Mouse (Mus musculus) CH12.LX (cell line): Measurements from ENCODE around the gene Gm49383. TPM values are rescaled to one million over a fixed set of nuclear protein-coding genes. Genes with fewer than 3 reads are reported as not detected.

Source experiments
- DNase-seq: peaks from one replicate; pipeline ENCODE4 v3.0.0-alpha.2; 2013; ENCODE audit errors: extremely low read depth
- H3K27ac ChIP-seq: 2 replicates; pipeline ENCODE4 v1.5.1; 2012; ENCODE audit warnings: low read depth, mild to moderate bottlenecking, control low read depth, moderate library complexity; ENCODE audit not compliant: insufficient read depth
- H3K27me3 ChIP-seq: replicated peaks from 2 replicates; pipeline ENCODE3; 2012; ENCODE audit warnings: inconsistent platforms
- H3K36me3 ChIP-seq, 2 experiments: replicated peaks in 1 of 2; 2 replicates each; pipeline versions ENCODE3 to v1.6.1; 2012; ENCODE audit warnings: inconsistent platforms in 1 of 2, low read length in 1 of 2, mild to moderate bottlenecking in 1 of 2, mixed read lengths in 1 of 2, moderate library complexity in 1 of 2; ENCODE audit not compliant: control insufficient read depth in 1 of 2, insufficient read depth in 1 of 2
- H3K4me1 ChIP-seq, 2 experiments: 2 replicates each; pipeline ENCODE4 v1.6.1; 2012; ENCODE audit warnings: inconsistent platforms in 1 of 2, moderate library complexity in 1 of 2; ENCODE audit not compliant: insufficient read depth in 2 of 2, control insufficient read depth in 1 of 2
- H3K4me2 ChIP-seq: 2 replicates; pipeline ENCODE4 v1.6.1; 2012; ENCODE audit warnings: low read depth, mild to moderate bottlenecking, control low read depth; ENCODE audit not compliant: poor library complexity, insufficient read depth, severe bottlenecking
- H3K4me3 ChIP-seq, 3 experiments: fragments of 150-350 bp in 1 of 3; sonication (generic) in 1 of 3; replicated peaks in 1 of 3; 2 replicates each; pipeline versions ENCODE3 to v1.5.1; 2011 to 2012; ENCODE audit warnings: low read depth in 2 of 3, low read length in 2 of 3, mild to moderate bottlenecking in 2 of 3, moderate library complexity in 2 of 3, control low read depth in 1 of 3, improper control_type of control experiment in 1 of 3, inconsistent platforms in 1 of 3, mixed read lengths in 1 of 3; ENCODE audit not compliant: poor library complexity in 1 of 3
- H3K79me2 ChIP-seq: replicated peaks from 2 replicates; pipeline ENCODE4 v1.6.1; 2012; ENCODE audit warnings: mild to moderate bottlenecking, moderate library complexity; ENCODE audit not compliant: control insufficient read depth, poor library complexity, insufficient read depth, severe bottlenecking; ENCODE audit errors: extremely low read depth
- H3K9ac ChIP-seq: 2 replicates; pipeline ENCODE4 v1.6.1; 2012; ENCODE audit warnings: low read depth, mild to moderate bottlenecking, control low read depth, moderate library complexity; ENCODE audit not compliant: insufficient read depth
- H3K9me3 ChIP-seq: replicated peaks from 2 replicates; pipeline ENCODE3; 2012; ENCODE audit warnings: low read length, inconsistent platforms, mixed read lengths
- BHLHE40 ChIP-seq: IDR thresholded peaks from 2 replicates; pipeline ENCODE4 v1.6.1; 2011; ENCODE audit warnings: mild to moderate bottlenecking, low read depth, low read length, improper control_type of control experiment
- CHD1 ChIP-seq: IDR thresholded peaks from 2 replicates; pipeline ENCODE4 v1.6.1; 2012; ENCODE audit warnings: low read depth, low read length, improper control_type of control experiment, inconsistent platforms
- CHD2 ChIP-seq: IDR thresholded peaks from 2 replicates; pipeline ENCODE4 v1.6.1; 2011; ENCODE audit warnings: low read length, improper control_type of control experiment
- CTCF ChIP-seq, 2 experiments: IDR thresholded peaks in 1 of 2; conservative IDR thresholded peaks in 1 of 2; 2 replicates each; pipeline ENCODE4 v1.5.1; 2011 to 2012; ENCODE audit warnings: low read depth in 2 of 2, low read length in 2 of 2, improper control_type of control experiment in 1 of 2, inconsistent platforms in 1 of 2, mild to moderate bottlenecking in 1 of 2, moderate library complexity in 1 of 2
- E2F4 ChIP-seq: IDR thresholded peaks from 2 replicates; pipeline ENCODE4 v1.6.1; 2011; ENCODE audit warnings: low read depth, low read length, improper control_type of control experiment; ENCODE audit not compliant: insufficient replicate concordance
- EP300 ChIP-seq: IDR thresholded peaks from 2 replicates; pipeline ENCODE4 v1.6.1; 2011; ENCODE audit warnings: low read length, improper control_type of control experiment
- GABPA ChIP-seq: IDR thresholded peaks from 2 replicates; pipeline ENCODE4 v1.6.1; 2012; ENCODE audit warnings: low read depth, low read length, improper control_type of control experiment, inconsistent platforms; ENCODE audit not compliant: insufficient replicate concordance
- HCFC1 ChIP-seq: IDR thresholded peaks from 2 replicates; pipeline ENCODE4 v1.6.1; 2012; ENCODE audit warnings: low read depth, mild to moderate bottlenecking, inconsistent platforms, low read length, improper control_type of control experiment
- IRF4 ChIP-seq: IDR thresholded peaks from 2 replicates; pipeline ENCODE4 v1.6.1; 2014; ENCODE audit warnings: low read depth, mild to moderate bottlenecking, inconsistent platforms, low read length, improper control_type of control experiment
- JUN ChIP-seq: IDR thresholded peaks from 2 replicates; pipeline ENCODE4 v1.6.1; 2011; ENCODE audit warnings: low read depth, mild to moderate bottlenecking, low read length, improper control_type of control experiment, moderate library complexity; ENCODE audit not compliant: insufficient read depth
- MAZ ChIP-seq: IDR thresholded peaks from 2 replicates; pipeline ENCODE4 v1.6.1; 2012; ENCODE audit warnings: low read depth, mild to moderate bottlenecking, inconsistent platforms, low read length, improper control_type of control experiment, moderate library complexity
- MEF2A ChIP-seq: IDR thresholded peaks from 2 replicates; pipeline ENCODE4 v1.6.1; 2014; ENCODE audit warnings: low read depth, mild to moderate bottlenecking, inconsistent platforms, low read length, improper control_type of control experiment, borderline replicate concordance
- MXI1 ChIP-seq: IDR thresholded peaks from 2 replicates; pipeline ENCODE4 v1.6.1; 2011; ENCODE audit warnings: mild to moderate bottlenecking, low read depth, low read length, improper control_type of control experiment
- NELFE ChIP-seq: IDR thresholded peaks from 2 replicates; pipeline ENCODE4 v1.6.1; 2011; ENCODE audit warnings: low read depth, low read length, improper control_type of control experiment
- NRF1 ChIP-seq: IDR thresholded peaks from 2 replicates; pipeline ENCODE4 v1.6.1; 2014; ENCODE audit warnings: low read depth, mild to moderate bottlenecking, inconsistent platforms, low read length, improper control_type of control experiment, moderate library complexity
- PAX5 ChIP-seq: IDR thresholded peaks from 2 replicates; pipeline ENCODE4 v1.6.1; 2012; ENCODE audit warnings: low read length, inconsistent platforms, mixed read lengths
- POLR2A ChIP-seq: IDR thresholded peaks from 2 replicates; pipeline ENCODE4 v1.6.1; 2011; ENCODE audit warnings: low read depth, mild to moderate bottlenecking, improper control_type of control experiment, low read length
- POLR2AphosphoS2 ChIP-seq: IDR thresholded peaks from 2 replicates; pipeline ENCODE4 v1.6.1; 2011; ENCODE audit warnings: low read depth, low read length, improper control_type of control experiment
- RAD21 ChIP-seq: IDR thresholded peaks from 2 replicates; pipeline ENCODE4 v1.6.1; 2011; ENCODE audit warnings: low read depth, mild to moderate bottlenecking, low read length, improper control_type of control experiment, moderate library complexity
- RCOR1 ChIP-seq: conservative IDR thresholded peaks from 2 replicates; pipeline ENCODE4 v1.6.1; 2012; ENCODE audit warnings: low read depth, mild to moderate bottlenecking, inconsistent platforms, low read length, improper control_type of control experiment
- SIN3A ChIP-seq: IDR thresholded peaks from 2 replicates; pipeline ENCODE4 v1.6.1; 2012; ENCODE audit warnings: low read length, improper control_type of control experiment, inconsistent platforms
- TBP ChIP-seq: conservative IDR thresholded peaks from 2 replicates; pipeline ENCODE4 v1.6.1; 2011; ENCODE audit warnings: low read depth, low read length, improper control_type of control experiment
- TCF12 ChIP-seq: IDR thresholded peaks from 2 replicates; pipeline ENCODE4 v1.6.1; 2014; ENCODE audit warnings: low read depth, mild to moderate bottlenecking, inconsistent platforms, low read length, improper control_type of control experiment
- UBTF ChIP-seq: IDR thresholded peaks from 2 replicates; pipeline ENCODE4 v1.6.1; 2012; ENCODE audit warnings: low read depth, mild to moderate bottlenecking, inconsistent platforms, low read length, improper control_type of control experiment, moderate library complexity
- USF1 ChIP-seq: IDR thresholded peaks from 2 replicates; pipeline ENCODE4 v1.6.1; 2014; ENCODE audit warnings: low read depth, mild to moderate bottlenecking, inconsistent platforms, low read length, improper control_type of control experiment
- ZKSCAN1 ChIP-seq: IDR thresholded peaks from 2 replicates; pipeline ENCODE4 v1.6.1; 2012; ENCODE audit warnings: low read depth, inconsistent platforms, low read length, improper control_type of control experiment, borderline replicate concordance
- ZNF384 ChIP-seq: IDR thresholded peaks from 2 replicates; pipeline ENCODE4 v1.6.1; 2012; ENCODE audit warnings: low read depth, low read length, improper control_type of control experiment, inconsistent platforms
- dilution Hi-C: fragments of 300-500 bp; cut with MboI; formaldehyde crosslinking; loops from 2 replicates; pipeline ENCODE4 v1.14.3; 2020; ENCODE audit warnings: low sequenced_read_pairs; ENCODE audit not compliant: extremely low pct_unique_long_range_greater_than_20kb, extremely low pct_ligation_motif_present
- in situ Hi-C: fragments of 300-500 bp; cut with MboI; formaldehyde crosslinking; loops from 3 replicates; pipeline ENCODE4 v1.14.3; 2019; ENCODE audit warnings: low sequenced_read_pairs, low pct_ligation_motif_present, low pct_unique_long_range_greater_than_20kb, mixed read lengths
- polyA plus RNA-seq: library from polyadenylated mRNA; unstranded; fragments of >175 nt; gene quantifications from 2 replicates; pipeline ENCODE4 v1.2.1, GENCODE M21; 2012; ENCODE audit warnings: low read depth; ENCODE audit not compliant: insufficient read length
- total RNA-seq, 2 experiments: library from RNA; depleted of rRNA; stranded (reverse); fragments of 300-350 nt in 1 of 2; fragments of >200 nt in 1 of 2; gene quantifications; 2 replicates each; pipeline ENCODE4 v1.2.3; 2012 to 2014

Gene Gm49383
- total and polyA plus RNA-seq, 3 experiments, result 19.1 to 52.1 (median 21.3) TPM

GRCm38 (mm10) chr12:69150049-69150448 is 46.9 kb downstream of the Gm49383 start:
- no peak for DNase-seq
- no peaks in the 10 kb centered on the region for H3K4me1 ChIP-seq
- no peak overlapping the region for H3K4me2 ChIP-seq
- no peak overlapping the region for H3K4me3 ChIP-seq
- H3K79me2 ChIP-seq, result no peaks in the 10 kb centered on the region
- TF ChIP-seq UBTF (no peak), IRF4 (no peak)
- peaks cover 0 to under 1% of the 10 kb centered on the region in 2 experiments for H3K36me3 ChIP-seq
- H3K27ac ChIP-seq, result no peak overlapping the region
- in situ Hi-C loops (no loop called here), dilution Hi-C loops (no loop called here)
- H3K27me3 ChIP-seq, result no peaks in the 10 kb centered on the region
- H3K9ac ChIP-seq, result no peak overlapping the region
- no peaks in the 10 kb centered on the region for H3K9me3 ChIP-seq

- no peak for DNase-seq
- H3K4me3 ChIP-seq, result no peak overlapping the region
- TF ChIP-seq CTCF (conservative IDR thresholded peaks at IDR 0.05 in 1 of 2, IDR thresholded peaks at IDR 0.05 in 1 of 2; ENCODE audit: low read depth in 2 of 2, low read length in 2 of 2) (no peak), TBP (no peak), RCOR1 (no peak), USF1 (no peak), POLR2A (no peak), IRF4 (no peak), BHLHE40 (no peak), MEF2A (no peak), NRF1 (no peak), E2F4 (no peak), ZNF384 (no peak), EP300 (no peak), TCF12 (no peak), MAZ (no peak)
- dilution Hi-C loops, result no loop called here
- in situ Hi-C loops, result no loop called here
- no peak overlapping the region for H3K27ac ChIP-seq
- H3K36me3 ChIP-seq, result no peaks in the 10 kb centered on the region
- H3K79me2 ChIP-seq, result no peaks in the 10 kb centered on the region
- no peaks in the 10 kb centered on the region for H3K27me3 ChIP-seq
- H3K4me1 ChIP-seq, result no peaks in the 10 kb centered on the region
- H3K9ac ChIP-seq, result no peak overlapping the region
- no peaks in the 10 kb centered on the region for H3K9me3 ChIP-seq
- no peak overlapping the region for H3K4me2 ChIP-seq
These were observed 49.7 kb downstream of the Gm49383 start for GRCm38 (mm10) chr12:69147166-69147735.

- in situ Hi-C loops, result no loop called here
- H3K4me1 ChIP-seq, result no peaks in the 10 kb centered on the region
- no peaks in the 10 kb centered on the region for H3K27me3 ChIP-seq
- H3K27ac ChIP-seq, result no peak overlapping the region
- no peaks in the 10 kb centered on the region for H3K9me3 ChIP-seq
- no peaks in the 10 kb centered on the region for H3K36me3 ChIP-seq
- no peaks in the 10 kb centered on the region for H3K79me2 ChIP-seq
- no peak overlapping the region for H3K4me3 ChIP-seq
- dilution Hi-C loops, result no loop called here
- no peak overlapping the region for H3K4me2 ChIP-seq
- no peak overlapping the region for H3K9ac ChIP-seq
- DNase-seq, result no peak
- TF ChIP-seq MXI1, result no peak
- no peak for TF ChIP-seq MAZ
- TF ChIP-seq IRF4, result no peak
- no peak for TF ChIP-seq NELFE
- TF ChIP-seq RAD21, result no peak
- no peak for TF ChIP-seq HCFC1
- TF ChIP-seq BHLHE40, result no peak
- no peak for TF ChIP-seq JUN
- TF ChIP-seq GABPA, result no peak
- TF ChIP-seq NRF1, result no peak
- TF ChIP-seq CTCF (conservative IDR thresholded peaks at IDR 0.05 in 1 of 2, IDR thresholded peaks at IDR 0.05 in 1 of 2; ENCODE audit: low read depth in 2 of 2, low read length in 2 of 2), result no peak
- no peak for TF ChIP-seq CHD1
- no peak for TF ChIP-seq CHD2
- TF ChIP-seq POLR2AphosphoS2, result no peak
- TF ChIP-seq ZKSCAN1, result no peak
- TF ChIP-seq PAX5, result no peak
- TF ChIP-seq MEF2A, result no peak
- no peak for TF ChIP-seq SIN3A
- TF ChIP-seq TBP, result no peak
These were observed 53.4 kb downstream of the Gm49383 start for GRCm38 (mm10) chr12:69143460-69143859.
